14 mouse cellular contexts compared by ENCODE assay signal in genomic region chr11:60333461-60333860, GRCm38 (mm10). TPM values are rescaled to one million over a fixed set of nuclear protein-coding genes. Genes with fewer than 3 reads are reported as not detected.
DNase-seq lines count a peak whose midpoint lies in the region; TF ChIP-seq lines count a peak whose summit lies in the region.
"Had no signal": no experiment of that assay in that cellular context is flagged by ENCODE, and none has a peak within 500 bp of the region (broad histone marks: within the 10 kb centered on the region; RNA-seq: fewer than 3 reads in every experiment).

No protein-coding gene starts in this region.

- 76% methylated on average over 5 of the region's 5 CpGs for WGBS in kidney, adult 2 months

- intact Hi-C loops in gastrocnemius, adult 2 months (cut with DNase I) = loop anchor here (2.0 kb wide), 1 partner anchor 25 kb away; no protein-coding TSS in a partner anchor

- no peak for DNase-seq in gastrocnemius, adult 2 months
- no peak for DNase-seq in gastrocnemius, postnatal 4 days (ENCODE audit: low spot score in 2 of 2)
- no peak for DNase-seq in kidney, adult 2 months
- no peak for DNase-seq in kidney, postnatal 10 days
- DNase-seq in right cerebral cortex, postnatal 25 days = peak; percentile 53
- no peak for DNase-seq in right cerebral cortex, postnatal 14 days
- DNase-seq in urinary bladder, postnatal 36 days (ENCODE audit: low spot score in 2 of 2) = no peak
- DNase-seq: B cell, adult 2 months; cerebellum, adult 11 months; heart, postnatal 4 days; kidney, postnatal 36 days had no signal

- no peak for TF ChIP-seq POLR2A in kidney, adult 2 months (IDR thresholded peaks at IDR 0.05; ENCODE audit: low read depth, low read length)

- no peaks in the 10 kb centered on the region for H3K27me3 ChIP-seq in kidney, adult 2 months (replicated peaks; ENCODE audit: control insufficient read depth, insufficient read depth, low read length)
- H3K27me3 ChIP-seq: embryonic facial prominence, embryonic 12.5 days; liver, embryonic 15.5 days; midbrain, embryonic 13.5 days had no signal

- TF ChIP-seq CTCF in gastrocnemius, adult 2 months (IDR thresholded peaks at IDR 0.05) = no peak
- TF ChIP-seq CTCF in kidney, adult 2 months (conservative IDR thresholded peaks at IDR 0.05; ENCODE audit: insufficient read depth, insufficient read length, low read depth, low read length) = no peak

- H3K4me3 ChIP-seq in gastrocnemius, adult 2 months = peak overlapping the region; percentile 7; the same call in 1 of the 2 replicates
- H3K4me3 ChIP-seq in kidney, adult 2 months (ENCODE audit: insufficient read depth, low read depth, low read length) = no peak overlapping the region
- H3K4me3 ChIP-seq: embryonic facial prominence, embryonic 12.5 days; liver, embryonic 15.5 days; midbrain, embryonic 13.5 days had no signal

- peaks cover 13% of the 10 kb centered on the region for H3K4me1 ChIP-seq in kidney, adult 2 months (ENCODE audit: control insufficient read depth, insufficient read depth, low read length)

- peak overlapping the region; percentile 78 for H3K27ac ChIP-seq in gastrocnemius, adult 2 months
- 0 out of 2 replicates have a peak overlapping the region, but pooled peaks have one; percentile 13 for H3K27ac ChIP-seq in kidney, adult 2 months (ENCODE audit: insufficient read depth, low read depth, low read length)
- H3K27ac ChIP-seq: embryonic facial prominence, embryonic 12.5 days; liver, embryonic 15.5 days; midbrain, embryonic 13.5 days had no signal

- no peaks in the 10 kb centered on the region for H3K36me3 ChIP-seq in kidney, adult 2 months (ENCODE audit: control insufficient read depth, insufficient read depth, low read length)
- H3K36me3 ChIP-seq: embryonic facial prominence, embryonic 12.5 days; liver, embryonic 15.5 days had no signal

RNA-seq across cellular contexts. Expression of gene Tom1l2, which starts 19.2 kb away (rescaled TPM):
- total RNA-seq in gastrocnemius, adult 2 months (2021) = 10 to 100 TPM; 63.7 to 63.9 TPM
- total RNA-seq in gastrocnemius, postnatal 4 days (2021) = 10 to 100 TPM; 37.4 to 45.6 TPM
- polyA plus RNA-seq in kidney, adult 2 months (2012; rRNA removed) = 95.2 and 125 TPM in 2 replicates

RNA-seq across cellular contexts. Expression of gene Drc3, which starts 19.7 kb away (rescaled TPM):
- 1 to 10 TPM in 1 of 2 experiments, under 1 TPM in 1; 0.87 to 1.0 TPM for total RNA-seq in gastrocnemius, adult 2 months (2021)
- 1 to 10 TPM; 1.0 to 1.8 TPM for total RNA-seq in gastrocnemius, postnatal 4 days (2021)
- polyA plus RNA-seq in kidney, adult 2 months (2012; rRNA removed) = 2.6 and 2.8 TPM in 2 replicates
